Mouse (Mus musculus) cerebellum, adult 11-12 months (tissue): Measurements from ENCODE around the gene Lpcat3.
A peak's percentile ranks its signal among the peaks of the same experiment; 100 is the strongest.

Source experiments
- DNase-seq: peaks from one replicate; pipeline ENCODE4 v3.0.0; 2022

The Lpcat3 gene

DNA sequence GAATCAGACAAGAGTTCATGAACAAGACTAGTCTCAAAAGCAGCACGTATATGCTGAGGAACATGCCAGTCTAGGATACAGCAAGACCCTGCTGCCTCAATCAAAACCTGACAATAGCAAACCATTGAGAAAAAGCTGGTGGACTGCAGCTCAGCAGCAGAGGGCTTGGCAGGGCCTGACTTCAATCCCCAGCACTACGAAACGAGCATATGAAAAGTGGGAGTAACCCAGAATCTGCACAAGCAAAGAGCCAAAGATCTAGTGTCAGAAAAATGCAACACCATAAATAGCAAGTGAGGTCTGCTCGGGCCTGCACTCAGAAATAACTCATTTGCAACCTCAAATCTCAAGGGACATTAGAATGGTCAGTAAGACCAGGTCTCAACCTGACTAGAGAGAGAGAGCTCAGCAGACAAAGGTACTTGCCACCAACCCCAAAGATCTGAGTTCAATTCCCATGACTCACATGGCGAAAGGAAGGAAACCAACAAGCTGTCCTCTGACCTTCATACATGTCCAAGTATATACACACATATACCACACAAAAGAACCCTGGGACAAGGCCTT lies 43.3 kb downstream of the Lpcat3 start:
- DNase-seq, result no peak

DNA sequence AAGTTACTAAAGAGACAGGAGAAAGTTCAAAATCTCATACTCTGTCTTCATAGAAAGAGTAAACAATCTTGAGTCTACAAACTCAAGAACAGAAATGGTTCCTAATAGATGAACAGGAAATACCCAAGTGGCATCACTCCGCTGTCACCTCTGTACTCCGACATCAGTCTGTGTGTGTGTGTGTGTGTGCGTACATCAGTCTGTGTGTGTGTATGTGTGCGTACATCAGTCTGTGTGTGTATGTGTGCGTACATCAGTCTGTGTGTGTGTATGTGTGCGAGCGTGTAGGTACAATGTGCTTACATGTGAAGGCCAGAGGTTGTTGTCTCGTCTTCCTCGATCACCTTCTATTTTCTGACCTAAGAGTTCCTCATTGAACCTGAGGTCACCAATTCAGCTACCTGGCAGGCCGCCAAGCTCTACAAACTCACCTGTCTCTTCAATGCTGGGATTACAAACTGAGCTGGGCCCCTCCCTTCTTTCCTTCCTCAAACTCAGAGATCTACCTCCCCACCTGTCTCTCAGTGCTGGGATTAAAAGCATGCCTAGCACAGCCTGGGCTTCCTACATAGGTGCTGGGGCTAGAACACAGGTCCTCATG lies 45.6 kb downstream of the Lpcat3 start:
- no peak for DNase-seq

DNA sequence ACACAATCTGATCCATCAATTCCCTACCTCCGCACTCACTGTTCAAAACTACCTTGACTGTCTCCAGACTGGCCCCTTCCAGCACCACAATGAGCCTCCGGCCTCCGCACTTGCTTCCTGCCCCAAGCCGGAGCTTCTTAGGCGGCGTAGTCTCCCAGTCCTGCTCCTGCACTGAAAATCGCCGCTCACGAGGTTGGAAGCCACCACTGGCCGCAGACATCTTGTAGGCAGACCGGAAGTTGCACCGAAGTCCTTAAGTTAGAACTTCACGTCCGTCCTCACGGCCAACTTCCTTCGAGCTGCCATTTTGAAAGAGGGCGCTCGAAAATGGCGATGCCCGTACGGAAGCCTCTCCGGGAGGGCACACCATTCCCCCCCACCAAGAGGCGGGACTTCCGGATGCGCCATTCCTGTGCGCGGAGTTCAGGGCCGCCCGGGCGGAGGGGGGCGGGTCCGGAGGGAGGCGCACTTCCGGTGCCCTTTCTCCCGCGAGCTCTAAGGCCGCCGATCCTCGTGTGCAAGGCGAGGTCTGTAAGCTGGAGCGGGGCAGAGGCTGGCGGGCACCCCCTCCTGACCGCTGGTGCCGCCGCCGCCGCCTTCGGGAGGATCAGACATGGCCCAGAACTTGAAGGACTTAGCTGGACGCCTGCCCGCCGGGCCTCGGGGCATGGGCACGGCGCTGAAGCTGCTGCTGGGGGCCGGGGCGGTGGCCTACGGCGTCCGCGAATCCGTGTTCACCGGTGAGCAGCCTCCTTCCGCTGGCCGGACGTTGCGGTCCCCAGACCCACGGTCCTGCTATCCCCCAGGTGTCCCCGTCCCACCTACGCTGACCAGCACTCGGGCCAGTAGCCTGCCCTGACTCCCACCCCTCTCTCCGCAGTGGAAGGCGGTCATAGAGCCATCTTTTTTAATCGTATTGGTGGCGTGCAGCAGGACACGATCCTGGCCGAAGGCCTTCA lies 49.3 kb downstream of the Lpcat3 start, which contains the start of the genes Emg1 and Phb2:
TSS of gene Emg1 (minus strand) at position 355 of the 959 bp plus-strand sequence.
TSS of gene Phb2 (plus strand) at position 513 of the 959 bp plus-strand sequence.
- DNase-seq, result peak; percentile 97

DNA sequence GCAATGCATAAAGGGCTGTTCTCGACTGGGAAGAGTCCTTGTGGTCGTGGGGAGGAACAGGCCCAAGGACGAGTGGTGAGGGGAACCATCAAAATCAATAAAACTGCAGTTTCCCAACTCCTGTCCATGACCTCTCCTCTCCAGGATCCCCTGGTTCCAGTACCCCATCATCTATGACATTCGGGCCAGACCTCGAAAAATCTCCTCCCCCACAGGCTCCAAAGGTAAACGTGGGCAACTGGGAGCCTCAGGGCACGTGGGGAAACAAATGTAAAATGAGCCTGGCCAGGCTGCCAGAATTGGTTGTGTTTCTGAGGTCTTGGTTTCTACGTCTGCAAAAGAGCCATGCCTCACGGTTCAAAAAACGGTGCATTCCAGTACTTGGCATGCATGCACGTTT lies 50.1 kb downstream of the Lpcat3 start:
- no peak for DNase-seq

DNA sequence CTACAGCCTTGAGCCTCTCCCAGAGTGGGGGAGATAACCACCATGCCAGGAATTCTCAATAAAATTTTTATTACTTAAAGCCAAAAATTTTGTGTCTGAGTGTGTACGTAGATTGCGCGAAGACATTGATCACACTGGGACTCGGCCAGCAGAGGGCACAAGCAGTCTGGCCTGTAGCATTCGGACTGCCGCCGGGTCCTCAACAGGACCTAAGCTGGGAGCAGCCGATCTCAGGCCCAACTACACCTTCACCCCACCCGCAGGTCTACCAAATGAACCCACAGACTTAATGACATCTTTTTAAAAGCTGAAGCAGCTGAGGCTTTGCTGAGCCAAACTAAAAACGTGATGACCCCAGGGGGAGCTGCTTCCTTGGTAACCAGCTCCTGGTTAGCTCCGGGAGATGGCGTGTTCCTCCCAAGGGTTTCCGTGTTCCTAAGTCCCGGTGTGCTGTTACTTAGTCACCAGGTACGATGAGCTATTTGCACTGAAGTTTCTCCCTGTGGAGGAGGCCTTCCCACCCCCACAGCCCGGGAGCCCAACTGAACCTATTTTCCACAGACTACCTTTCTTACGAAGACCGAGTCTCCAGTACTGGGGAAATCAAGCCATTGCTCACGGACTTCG lies 54.1 kb downstream of the Lpcat3 start:
- DNase-seq, result no peak

DNA sequence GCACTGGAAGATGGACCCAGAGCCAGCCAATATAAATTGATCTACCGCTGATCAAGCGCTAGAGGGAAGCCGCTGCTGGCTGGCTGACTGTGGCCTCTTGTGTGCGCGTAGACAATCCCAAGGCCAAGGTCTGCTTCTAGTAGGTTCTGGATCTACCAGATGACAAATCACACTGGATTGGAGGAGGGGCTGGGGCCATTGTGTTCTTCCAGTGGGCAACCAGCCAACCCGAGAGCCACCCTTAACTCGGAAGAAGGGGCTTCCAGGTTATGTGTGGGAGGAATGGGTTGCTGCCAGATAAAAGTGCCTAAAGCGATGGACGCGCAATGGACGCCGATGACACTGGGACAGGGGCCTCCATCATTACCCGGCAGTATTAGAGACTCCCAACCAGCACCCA lies 55.1 kb downstream of the Lpcat3 start:
- DNase-seq, result no peak

DNA sequence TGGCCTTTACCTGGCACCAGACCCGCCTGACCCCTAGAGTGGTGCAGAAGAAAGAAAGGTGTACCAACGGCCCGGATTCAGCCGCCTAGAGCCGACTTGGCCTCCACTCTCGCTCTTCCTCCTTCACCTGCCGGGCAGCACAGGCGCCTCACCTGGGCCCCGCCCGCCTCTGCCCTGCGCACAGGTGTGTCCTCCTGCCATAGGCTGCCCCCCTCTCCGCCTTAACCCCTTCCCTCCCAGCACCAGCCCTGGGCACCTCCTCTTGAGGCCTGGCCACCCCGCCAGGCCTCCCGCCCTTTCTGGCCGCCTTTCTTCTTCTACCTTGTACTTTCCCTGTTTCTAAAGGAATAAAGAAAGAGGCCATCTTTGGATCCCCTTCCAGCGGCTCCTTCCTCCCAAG lies 55.9 kb downstream of the Lpcat3 start:
- no peak for DNase-seq

DNA sequence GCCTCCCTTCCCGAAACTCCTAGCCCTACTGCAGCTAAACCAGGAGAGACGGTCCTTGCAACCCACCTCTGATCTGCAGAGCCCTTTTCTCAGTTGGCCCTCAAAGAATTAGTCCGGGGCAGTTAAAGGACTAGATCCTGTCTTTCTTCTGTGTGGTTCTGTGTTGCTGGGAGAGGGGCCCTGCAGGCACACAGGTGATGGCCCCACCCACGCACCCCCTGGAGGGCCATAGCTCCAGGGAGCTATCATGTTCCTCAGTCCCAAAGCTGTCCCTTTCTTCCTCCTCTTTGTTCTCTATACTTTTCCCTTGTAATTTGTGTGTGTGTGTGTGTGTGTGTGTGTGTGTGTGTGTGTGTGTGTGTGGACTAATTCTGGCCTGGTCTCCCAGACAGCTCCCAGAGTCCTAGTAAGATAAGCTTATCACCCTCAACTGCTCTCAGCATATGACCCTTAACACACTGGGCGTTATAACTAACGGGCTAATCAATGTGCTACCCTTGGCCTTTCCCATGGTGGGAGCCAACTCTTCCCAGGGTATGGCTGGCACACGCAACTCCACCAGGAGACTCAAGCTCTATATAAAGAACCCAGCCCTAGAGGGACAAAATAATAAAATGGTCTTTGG lies 56.6 kb downstream of the Lpcat3 start:
- no peak for DNase-seq

DNA sequence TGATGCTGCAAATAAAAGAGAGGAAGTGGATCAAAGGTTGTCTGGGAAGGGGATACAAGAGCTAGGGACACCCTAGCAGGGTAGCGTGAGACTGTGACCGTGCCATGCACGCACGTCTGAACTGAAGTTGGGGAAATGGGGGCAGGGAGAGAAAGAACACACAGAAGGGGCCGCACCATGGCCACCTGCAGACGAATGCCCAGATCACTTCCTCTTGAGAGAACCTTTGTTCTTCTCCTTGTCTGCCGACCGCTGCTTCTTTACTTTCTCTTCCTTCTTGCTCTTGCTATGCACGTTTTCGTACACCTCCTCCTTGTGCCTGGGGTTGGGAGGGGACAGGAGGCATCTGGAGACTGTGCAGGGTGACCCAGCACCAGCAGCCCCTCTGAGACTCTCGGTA lies 58.1 kb downstream of the Lpcat3 start:
- DNase-seq, result no peak

DNA sequence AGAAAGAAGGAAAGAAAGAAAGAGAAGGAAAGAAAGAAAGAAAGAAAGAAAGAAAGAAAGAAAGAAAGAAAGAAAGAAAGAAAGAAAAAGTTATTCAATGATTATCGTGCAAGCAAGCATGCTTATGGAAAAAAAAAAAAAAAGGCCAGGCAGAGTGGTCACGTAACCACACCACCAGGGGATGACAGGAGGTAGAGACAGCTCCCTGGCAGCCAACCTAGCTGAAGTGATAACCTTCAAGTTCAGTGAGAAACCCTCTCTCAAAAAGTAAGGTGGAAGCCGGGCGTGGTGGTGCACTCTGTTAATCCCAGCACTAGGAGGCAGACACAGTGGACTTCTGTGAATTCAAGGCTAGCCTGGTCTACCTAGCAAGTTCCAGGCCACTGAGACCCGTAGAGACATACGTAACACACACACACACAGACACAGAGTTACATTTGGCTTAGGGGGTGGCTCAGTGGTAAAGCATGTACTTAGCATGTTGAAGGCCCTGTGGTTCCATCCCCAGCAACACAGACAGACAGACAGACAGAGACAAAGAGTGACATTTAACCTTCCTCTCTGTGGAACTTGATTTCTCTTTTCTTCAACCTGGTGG lies 60.1 kb downstream of the Lpcat3 start:
- no peak for DNase-seq

DNA sequence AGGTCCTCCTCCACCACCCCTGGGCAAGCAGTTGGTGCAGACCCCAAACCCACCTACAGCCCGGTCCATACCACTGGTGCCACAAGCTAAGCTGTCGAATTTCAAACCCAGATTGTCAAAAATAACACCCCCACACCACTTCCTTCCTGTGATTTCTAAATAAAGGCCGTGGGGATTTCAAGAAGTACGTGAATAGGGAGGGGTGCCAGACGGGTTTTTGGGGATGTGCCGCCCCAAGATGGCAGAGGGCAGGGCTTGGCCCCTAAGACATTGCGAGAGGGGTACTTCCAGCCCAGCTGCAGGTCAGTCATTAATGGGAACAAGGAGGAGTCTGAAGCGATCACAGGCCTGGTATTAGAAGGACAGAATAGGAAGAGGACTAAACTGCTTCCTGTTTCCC lies 60.7 kb downstream of the Lpcat3 start:
- no peak for DNase-seq

DNA sequence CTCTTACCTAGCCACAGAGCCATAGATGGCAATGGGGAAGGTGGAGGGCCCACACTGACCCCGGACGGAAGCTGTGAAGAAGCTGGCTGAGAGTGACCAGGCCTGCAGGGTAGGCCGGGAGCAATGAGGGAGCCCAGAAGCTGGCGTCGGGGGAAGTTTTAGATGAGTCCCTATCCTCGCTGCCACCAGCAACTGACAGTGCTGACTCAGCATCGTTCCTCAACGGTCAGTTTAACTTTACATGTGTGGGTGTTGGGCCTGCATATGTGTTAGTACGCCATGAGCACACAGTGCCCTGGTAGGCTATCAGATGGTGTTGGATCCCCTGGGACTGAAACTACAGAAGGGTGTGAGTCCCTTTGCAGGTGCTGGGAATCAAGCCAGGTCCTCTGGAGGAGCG lies 61.6 kb downstream of the Lpcat3 start:
- no peak for DNase-seq

DNA sequence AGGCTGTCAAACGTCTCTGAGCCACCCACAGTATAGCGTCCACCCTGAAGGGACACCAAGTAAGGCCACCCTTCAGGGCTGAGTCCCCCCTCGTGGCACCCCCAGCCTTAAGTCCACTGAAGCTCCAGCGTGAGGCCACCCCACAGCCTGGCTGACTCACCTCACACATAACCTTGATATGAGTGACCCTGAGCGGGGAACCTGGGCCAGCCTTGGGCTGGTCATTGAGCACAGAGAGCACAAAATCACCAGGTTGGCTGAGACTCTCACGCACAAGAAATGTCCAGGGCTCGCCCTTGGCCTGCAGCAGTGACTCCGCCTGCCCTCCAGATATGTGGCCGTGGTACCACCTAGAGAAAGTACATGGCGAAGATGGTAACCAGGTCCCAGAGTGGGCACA lies 65.8 kb downstream of the Lpcat3 start:
- DNase-seq, result no peak

DNA sequence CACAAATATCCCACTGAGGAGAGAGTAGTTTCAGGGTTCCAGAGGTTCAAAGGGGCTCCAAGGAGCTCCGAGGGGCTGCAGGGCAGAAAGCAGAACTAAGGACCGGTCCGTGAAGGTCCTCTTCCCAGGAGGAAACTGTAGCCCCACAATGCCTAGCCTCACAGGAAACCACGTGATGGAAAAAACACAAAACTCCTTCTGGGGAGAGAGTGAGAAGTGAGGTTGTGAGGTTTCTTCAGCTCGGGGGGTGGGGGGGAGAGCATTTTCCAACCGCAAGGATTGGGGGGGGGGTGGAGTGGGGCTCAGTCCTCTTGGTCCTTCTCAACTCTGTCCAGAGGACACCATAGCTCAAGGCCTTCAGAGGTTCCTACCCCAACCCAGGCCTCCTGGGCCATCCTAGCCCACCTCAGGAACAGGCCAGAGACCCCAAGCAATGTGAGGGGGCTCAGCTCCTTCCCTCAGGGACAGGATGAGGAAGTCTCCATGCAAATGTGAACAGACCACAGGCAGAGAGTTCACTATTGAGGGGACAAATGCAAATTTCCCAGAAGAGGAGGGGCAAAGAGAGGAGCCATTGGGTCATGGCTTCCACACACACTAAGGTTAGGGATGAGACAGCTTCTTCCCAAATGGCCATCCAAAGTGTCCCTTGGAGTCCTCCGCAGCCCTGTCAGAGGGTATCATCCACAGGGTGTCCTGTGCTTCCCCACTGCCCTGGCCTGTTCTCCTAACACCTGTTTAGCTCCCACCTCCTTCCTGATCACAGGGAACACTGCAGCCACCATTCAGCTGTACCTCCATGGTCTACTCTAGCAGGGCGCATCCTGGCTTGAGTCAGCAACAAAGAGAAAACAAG lies 67.3 kb downstream of the Lpcat3 start:
- DNase-seq, result no peak

DNA sequence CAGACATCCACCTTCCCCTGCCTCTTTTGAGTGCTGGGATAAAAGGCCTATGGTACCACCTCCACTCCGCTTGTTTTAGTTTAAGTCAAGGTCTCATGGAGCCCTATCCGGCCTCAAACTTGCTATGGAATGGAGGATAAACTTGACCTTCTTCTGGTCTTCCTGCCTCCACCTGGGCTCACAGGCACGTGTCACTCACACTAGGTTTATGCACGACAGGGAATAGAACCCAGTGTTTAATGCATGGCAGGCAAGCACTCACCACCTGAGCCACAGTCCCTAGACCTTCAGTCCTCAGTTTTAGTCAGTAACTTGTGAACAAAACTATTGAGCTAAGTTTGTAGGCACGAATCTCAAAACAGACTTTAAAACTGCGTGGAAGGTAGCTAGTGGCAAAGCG lies 68.2 kb downstream of the Lpcat3 start:
- no peak for DNase-seq

DNA sequence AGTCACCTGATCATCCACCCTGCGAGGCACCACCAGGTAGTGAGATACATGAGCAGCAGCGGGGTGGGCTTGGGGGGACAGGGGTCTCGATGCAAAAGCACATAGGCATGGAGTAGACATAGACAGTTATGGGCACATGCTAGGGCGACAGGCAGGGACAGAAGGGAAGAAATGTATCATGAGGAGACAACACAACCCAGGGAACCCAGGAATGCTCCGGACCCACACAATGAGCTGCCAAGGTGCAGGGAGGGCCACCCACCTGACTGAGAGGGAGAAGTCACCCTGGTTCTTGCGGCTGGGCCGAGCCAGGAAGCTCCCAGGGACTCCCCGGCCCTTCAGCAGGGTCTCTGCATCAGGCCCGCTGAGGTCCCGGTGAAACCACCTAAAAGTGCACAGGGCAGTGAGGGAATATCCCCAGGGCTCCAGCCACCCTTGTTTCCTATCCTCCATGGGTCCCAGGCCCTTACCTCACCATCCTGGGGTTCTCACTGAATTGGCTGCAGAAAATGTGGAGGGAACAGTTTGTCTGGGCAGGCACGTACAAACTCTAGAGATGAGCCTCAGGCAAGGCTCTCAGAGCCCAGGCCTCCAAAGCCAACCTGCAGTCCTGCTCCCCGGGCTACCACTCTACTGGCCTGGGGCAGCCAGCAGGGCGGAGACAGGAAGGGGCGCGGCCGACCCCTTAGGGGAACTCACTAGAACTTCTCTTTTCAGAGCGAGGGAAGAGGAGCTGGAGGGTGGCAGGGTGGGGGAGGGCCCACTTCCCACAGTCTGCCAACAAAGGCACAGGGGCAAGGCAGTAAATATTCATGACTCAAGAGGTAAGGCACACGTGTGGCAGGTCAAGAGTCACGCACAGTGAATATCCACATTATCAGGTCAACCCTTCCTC lies 69.9 kb downstream of the Lpcat3 start:
- no peak for DNase-seq

DNA sequence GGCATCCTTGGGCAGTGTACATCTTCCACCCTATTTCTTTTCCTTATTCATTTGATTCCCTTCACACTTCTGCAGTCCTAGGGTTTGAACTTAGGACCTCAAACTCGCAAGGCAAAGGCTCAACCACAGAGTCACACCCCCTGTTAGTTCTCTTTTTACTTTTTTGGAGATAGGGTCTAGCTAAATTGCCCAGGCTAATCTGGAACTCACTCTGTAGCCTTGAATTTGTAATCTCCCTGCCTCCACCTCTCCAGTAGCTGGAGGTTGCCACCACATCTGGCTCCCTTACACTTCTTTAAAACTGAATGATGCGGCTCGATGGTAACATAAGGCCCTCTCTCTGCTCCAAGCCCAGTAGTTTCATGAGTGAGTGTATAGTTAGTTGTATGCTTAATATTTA lies 71.6 kb downstream of the Lpcat3 start:
- no peak for DNase-seq

DNA sequence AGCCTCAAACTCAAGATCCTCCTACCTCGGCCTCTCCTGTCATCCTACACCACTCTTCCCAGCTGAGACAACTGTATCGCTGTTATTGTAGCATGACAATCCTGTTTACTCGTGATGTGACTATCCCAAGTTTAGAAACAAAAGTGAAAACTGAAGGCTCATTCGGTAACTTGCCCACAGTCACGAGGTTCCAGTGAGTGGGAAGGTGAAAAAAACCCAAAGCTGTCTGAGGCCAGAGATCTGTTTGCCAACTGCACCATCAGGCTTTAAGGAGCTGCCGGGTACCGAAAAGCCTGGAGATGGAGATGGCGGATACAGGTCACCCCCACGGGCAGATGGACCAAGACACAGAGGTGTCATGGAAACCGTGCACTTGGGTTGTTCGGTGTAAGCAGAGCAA lies 74.2 kb downstream of the Lpcat3 start:
- DNase-seq, result no peak

DNA sequence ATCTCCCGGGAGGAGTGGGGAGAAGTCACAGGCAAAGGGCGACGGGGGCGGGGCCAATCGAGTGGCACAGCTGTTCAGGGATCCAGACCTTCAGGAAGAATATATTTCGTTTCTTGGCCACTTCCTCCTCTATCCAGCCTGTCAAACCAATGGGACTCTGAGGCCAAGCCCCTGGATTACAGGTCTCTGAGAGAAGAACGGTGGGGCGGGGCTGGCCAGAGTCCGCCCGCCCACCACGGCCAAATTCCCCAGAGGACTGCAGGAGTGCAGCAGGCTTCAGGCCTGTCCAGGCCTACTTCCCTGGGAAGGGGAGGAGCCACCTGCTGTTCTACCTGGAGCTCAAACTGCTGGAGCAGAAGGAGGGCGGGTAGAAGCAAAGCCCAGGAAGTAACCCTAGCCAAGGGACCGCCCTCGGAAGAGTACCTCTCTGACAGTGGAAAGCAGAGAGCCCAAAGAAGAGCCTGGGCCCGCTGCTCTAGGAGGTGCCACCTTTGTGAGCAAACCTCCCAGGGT lies 75.7 kb downstream of the Lpcat3 start, which contains the start of gene Ptpn6:
TSS of gene Ptpn6 (minus strand) at position 204 of the 513 bp plus-strand sequence.
- peak; percentile 58 for DNase-seq

DNA sequence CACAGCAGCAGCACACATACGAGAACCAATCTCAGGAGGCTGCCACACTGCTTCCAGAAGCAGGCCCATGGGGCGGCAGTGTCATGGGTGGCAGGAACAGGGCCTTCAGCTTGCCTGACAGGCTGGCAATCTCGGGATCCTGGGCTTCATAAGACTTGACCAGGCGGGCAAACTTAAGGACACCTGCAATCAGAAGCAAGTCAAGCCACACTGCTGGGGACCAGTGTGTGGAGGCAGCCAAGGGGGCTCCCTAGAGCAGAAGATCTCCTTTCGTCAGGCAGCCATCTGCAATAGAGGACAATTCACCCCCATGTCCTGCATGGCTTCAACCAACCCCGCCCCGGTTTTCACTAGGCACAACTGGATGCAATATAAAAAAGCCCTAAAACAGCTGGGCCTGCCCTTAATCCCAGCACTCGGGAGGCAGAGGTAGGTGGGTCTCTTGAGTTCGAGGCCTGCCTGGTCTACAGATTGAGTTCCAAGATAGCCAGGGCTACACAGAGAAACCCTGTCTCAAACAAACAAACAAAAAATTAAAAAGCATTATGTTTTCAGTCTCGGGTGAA lies 76.5 kb downstream of the Lpcat3 start:
- peak; percentile 45 for DNase-seq
